Mouse (Mus musculus) olfactory bulb, adult 2 months (tissue): ENCODE measurements at regions not wholly inside any gene's neighbourhood (a gene's known extent, or its start where the extent isn't known, plus 50 kb on each side); places are given as distances from the start of the nearest gene placed in this dataset.

Source experiments
- CTCF ChIP-seq: fragments of 200-500 bp; IDR thresholded peaks from 2 replicates; pipeline ENCODE4 v1.5.1; 2012; ENCODE audit warnings: low read depth, mild to moderate bottlenecking, low read length, moderate library complexity; ENCODE audit not compliant: insufficient read depth
- POLR2A ChIP-seq: fragments of 200-500 bp; IDR thresholded peaks from 2 replicates; pipeline ENCODE4 v1.6.1; 2012; ENCODE audit warnings: mild to moderate bottlenecking, low read depth, low read length, moderate library complexity; ENCODE audit not compliant: insufficient read depth

DNA sequence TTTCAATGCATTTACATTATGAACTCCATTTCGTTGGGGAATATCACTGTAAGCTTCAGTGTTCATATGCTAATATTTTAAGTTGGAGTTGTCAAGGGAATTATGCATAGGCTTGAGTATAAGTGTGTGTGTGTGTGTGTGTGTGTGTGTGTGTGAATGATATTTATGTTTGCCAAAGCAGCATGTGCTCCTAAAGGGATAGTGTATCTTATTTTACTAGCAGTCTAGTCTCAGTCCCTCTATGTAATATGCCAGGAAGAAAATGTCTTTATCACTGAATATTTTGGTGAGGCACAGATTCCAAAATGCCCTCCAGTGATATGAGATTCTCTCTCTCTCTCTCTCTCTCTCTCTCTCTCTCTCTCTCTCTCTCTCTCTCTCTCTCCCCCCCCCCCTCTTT is 651.3 kb upstream of the Gm5150 start:
- TF ChIP-seq POLR2A (no peak), CTCF (no peak)
